Mouse (Mus musculus): Measurements from ENCODE around the gene Gm732. TPM values are rescaled to one million over a fixed set of nuclear protein-coding genes. Genes with fewer than 3 reads are reported as not detected.

Gene Gm732
- polyA plus RNA-seq (2012; ENCODE audit: insufficient read depth, insufficient read length, low replicate concordance, missing spikeins), result not detected in 2 replicates

DNA sequence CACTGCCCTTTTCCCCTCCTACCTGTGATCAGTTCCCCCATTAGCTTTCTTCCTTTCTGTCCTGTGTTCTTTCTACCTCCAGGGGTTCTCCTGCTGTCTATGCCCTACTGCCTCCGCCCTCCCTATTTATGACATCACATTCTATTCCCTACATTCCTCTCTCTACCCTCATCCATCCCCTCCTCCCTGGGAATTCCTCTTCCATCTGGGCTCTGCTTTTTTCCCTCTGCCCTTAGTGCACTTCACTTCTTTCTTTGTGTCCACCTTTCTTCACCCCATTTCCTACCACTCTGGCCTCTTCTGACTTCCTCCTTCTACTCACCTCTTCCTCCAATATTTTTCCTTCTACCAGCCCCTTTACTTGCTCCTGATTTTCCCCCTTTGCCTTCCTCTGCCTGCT, at the start of gene Gm732:
Gene Gm732 (minus strand): TSS at position 101 of the 400 bp plus-strand sequence.
- 79% methylated on average over 1 of the region's 1 CpGs for WGBS
- H3K27ac ChIP-seq (ENCODE audit: insufficient read depth, low read depth, low read length), result no peak within 1 kb of the TSS
- H3K4me1 ChIP-seq (ENCODE audit: control insufficient read depth, insufficient read depth, low read length), result no peaks in the 10 kb centered on the region
- no peak within 1 kb of the TSS for H3K4me3 ChIP-seq (ENCODE audit: insufficient read depth, low read depth, low read length)
- no peak for TF ChIP-seq CTCF (IDR thresholded peaks at IDR 0.05; ENCODE audit: insufficient read depth, low read depth, low read length)
- no peak for TF ChIP-seq POLR2A (IDR thresholded peaks at IDR 0.05; ENCODE audit: insufficient read depth, low read depth, low read length)

Other genes starting within 250 kb of the Gm732 start
- not detected in 2 replicates for gene Tent5d, start 155.9 kb downstream of the Gm732 start, polyA plus RNA-seq (2012; ENCODE audit: insufficient read depth, insufficient read length, low replicate concordance, missing spikeins)
- not detected in 2 replicates for gene 2610002M06Rik, start 132.1 kb downstream of the Gm732 start, polyA plus RNA-seq (2012; ENCODE audit: insufficient read depth, insufficient read length, low replicate concordance, missing spikeins)

Measured in olfactory bulb, adult 2 months (tissue).